Mouse (Mus musculus) lung, adult 2 months (tissue): Measurements from ENCODE around the gene Herc3.

Experiments
- CTCF ChIP-seq: fragments of 200-500 bp; IDR thresholded peaks from 2 replicates; pipeline ENCODE4 v1.5.1; 2011; ENCODE audit warnings: mild to moderate bottlenecking, low read length, control low read depth; ENCODE audit not compliant: insufficient read depth
- POLR2A ChIP-seq: fragments of 200-500 bp; IDR thresholded peaks from 2 replicates; pipeline ENCODE4 v1.6.1; 2011; ENCODE audit warnings: low read depth, mild to moderate bottlenecking, control low read depth, low read length, borderline replicate concordance; ENCODE audit errors: extremely low read depth

DNA sequence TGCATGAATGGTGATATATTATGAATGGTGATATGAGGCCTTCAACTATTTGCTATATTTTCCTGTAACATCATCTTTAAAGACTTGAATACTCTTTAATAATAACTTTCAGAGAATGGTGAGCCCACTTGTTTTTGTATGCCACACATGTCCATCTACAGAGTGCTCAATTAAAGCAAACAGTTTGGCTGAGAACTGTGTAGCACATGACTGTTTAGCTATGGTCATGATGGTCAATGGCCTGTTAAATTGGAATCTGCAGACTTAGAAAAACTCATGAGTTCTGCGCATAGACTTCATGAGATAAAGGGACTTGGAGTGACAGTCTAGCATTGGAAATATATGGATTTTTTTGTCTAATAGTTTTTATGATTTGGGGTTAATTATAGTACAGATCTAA lies 119.1 kb downstream of the Herc3 start:
- no peak for TF ChIP-seq POLR2A
- no peak for TF ChIP-seq CTCF
